Mouse (Mus musculus): ENCODE data around the gene Alkbh8. TPM values are rescaled to one million over a fixed set of nuclear protein-coding genes. Genes with fewer than 3 reads are reported as not detected.
A peak's percentile ranks its signal among the peaks of the same experiment; 100 is the strongest.
"Not testable (repeated sequence)": the region's sequence is repeated elsewhere in the genome, so short reads cannot be mapped to it uniquely, and the experiment has no call there.

The Alkbh8 gene
- 10 to 100 TPM; 17.7 to 23.1 TPM for total RNA-seq (2021)
- long read RNA-seq, experiment 1, partial matches to known transcripts: 0 of 4 reads
- long read RNA-seq, experiment 1, other reads (novel, unspliced or antisense): 2 of 4 reads
- long read RNA-seq, experiment 2, full-length matches to known transcripts: 19 of 20 reads
- long read RNA-seq, experiment 2, partial matches to known transcripts: 0 of 20 reads
- long read RNA-seq, experiment 2, other reads (novel, unspliced or antisense): 1 of 20 reads

DNA sequence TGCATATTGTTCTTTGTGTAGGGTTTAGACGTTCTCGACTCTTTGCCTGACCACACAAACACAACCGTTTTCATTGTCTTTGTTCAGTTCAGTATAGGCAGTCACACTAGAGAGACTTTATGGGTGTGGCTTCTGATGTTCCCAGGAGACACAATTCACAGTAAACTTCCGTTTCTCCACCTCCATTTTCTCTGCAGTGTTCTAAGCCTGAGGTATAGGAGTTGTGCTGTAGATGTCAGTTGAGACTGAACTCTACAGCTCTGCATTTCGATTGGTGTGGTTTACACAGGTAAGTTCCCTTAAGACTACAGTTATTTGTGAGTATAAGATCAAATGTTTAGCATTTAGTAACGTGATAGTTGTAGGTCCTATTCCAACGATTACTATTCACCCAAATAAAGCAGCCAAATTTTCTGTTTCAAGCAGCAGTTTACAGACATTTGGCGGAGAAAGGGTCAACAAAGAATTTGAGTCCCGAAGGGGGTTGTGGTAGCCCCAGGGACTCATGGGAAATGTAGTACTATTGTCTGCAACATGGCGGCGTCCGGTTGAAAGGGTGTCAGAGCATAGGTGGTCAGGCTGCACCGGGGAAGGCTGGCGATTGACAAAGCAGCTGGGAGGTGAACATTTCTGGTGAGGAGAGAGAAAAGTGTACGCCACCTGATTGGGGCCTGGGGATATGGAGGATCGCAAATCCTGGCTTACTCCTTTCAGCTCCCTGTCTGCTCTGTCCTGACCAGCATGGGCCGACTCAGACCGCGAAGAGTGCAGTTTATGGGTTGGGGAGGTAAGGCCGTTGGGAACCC is at the start of gene Alkbh8:
Gene Alkbh8, plus strand, starts transcription at position 179 of the 806 bp plus-strand sequence.
- DNase-seq (ENCODE audit: low spot score in 2 of 2): peak; percentile 68 to 71

DNA sequence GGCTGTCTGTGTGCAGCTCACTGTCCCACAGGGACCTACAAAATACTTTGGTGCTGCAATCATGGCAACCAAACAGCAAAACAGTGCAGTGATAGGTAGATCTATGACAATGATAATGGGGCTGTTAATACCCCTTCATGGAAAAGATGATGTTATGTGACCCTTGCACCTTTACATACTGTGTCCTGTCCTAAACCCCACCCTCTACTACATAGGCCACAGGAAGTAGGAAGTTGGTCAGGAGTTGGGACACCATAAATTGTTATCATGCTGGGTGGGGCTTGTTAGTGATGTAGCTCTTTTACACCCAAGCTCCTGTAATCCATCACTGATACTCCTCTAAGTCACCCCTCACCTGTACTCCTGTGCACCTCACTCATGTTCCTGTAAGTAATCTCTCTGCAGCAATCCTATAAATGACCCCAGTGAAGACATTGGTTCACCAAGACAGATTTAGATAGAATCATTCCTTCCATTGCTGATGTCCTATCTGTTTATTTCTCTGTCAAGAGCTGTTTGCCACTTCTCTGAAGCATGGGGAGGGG is 25.6 kb upstream of the Alkbh8 start:
- DNase-seq (ENCODE audit: low spot score in 2 of 2): no peak

DNA sequence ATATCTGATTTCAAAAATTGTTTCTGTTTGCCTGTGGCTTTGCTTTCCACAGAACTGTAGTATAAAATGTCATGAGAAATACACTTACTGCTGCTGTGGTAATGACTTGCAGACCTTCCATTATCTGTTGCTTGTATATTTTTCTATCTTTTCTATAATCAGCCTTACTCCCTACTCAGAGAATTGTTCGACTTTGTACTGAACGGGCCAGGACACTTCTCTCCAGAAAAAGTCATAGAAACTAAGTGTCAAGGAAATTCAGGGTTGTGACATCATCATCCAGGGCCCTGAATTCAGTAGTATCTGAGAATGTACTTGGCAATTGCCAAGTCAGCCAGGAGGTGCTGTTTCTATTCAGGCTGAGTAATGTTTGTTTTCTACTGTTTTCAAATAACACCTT is 24.9 kb upstream of the Alkbh8 start:
- no peak for DNase-seq (ENCODE audit: low spot score in 2 of 2)

DNA sequence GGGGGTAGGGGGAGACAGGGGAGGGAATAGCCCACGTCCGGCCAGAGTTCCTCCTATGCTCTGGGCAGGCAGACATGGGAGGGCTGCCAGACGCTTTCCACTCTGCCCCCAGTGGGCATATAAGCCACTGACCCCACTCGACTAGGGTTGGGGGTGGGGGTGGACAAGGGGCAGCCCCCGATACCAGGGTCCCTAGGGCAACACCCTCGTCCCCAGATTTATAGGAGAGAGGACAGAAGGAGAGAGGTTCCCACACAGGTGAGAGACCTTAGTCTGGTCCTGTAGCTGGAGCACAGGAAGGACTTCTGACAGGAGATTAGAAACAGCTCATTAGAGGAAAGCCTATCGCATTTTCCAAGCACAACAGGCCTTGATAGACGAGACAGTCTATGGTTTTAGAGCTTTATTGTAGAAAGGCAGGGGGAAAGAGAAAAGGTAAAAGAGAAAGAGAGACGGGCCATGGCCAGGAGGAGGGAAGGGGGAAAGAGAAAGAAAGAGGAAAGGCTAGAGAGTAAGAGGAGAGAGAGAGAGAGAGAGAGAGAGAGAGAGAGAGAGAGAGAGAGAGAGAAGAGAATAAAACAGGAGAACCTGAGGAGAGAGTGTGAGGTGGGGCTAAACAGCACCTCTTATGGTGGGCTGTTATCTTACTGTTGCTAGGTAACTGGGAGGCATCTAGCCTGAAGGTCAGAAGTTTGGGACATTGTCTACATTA is 7.4 kb upstream of the Alkbh8 start:
- not testable (repeated sequence) for DNase-seq (ENCODE audit: low spot score in 2 of 2)

DNA sequence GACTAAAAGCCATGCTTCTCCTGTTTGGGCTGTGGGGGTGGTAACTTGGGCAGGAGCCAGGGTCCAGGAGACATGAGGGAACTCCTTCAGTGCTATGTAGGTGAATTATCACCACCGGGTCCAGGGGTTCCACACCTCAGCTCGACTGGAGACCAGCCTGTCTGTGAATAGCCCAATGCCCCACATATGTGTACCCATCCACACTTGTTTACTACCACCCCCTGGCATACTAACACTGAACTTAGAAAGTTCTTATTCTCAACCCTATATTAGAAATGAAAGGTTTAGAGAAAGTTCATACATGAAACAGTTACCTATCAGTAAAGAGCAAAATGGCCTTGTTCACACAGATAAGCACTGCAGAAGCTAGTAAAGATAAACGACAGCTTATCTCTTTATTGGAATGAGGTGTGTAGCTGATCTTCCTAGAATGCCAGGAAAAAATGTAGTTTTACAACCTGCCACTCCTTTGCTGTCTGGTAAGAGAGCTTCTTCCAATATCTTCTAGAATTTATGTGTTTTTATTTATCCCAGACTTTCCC is 6.8 kb upstream of the Alkbh8 start:
- DNase-seq (ENCODE audit: low spot score in 2 of 2): no peak

DNA sequence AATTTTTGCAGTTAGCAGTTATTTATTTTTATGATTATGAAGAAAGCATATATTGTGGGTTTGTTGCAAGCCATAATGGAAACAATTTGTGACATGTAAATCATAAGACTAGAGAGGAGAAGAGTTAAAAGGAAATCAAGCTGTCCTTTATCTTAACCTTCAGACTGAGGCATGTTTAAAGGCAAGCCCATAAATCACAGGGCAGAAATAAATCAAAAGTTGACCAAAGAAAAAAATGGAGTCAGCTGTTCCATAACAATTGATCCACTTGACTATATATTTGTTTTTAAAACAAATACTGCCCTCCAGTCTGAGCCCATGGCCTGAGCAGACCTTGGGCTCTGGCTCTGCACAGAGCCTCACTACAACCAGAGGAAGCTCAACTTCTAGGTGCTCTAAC is 4.6 kb upstream of the Alkbh8 start:
- DNase-seq (ENCODE audit: low spot score in 2 of 2): no peak

DNA sequence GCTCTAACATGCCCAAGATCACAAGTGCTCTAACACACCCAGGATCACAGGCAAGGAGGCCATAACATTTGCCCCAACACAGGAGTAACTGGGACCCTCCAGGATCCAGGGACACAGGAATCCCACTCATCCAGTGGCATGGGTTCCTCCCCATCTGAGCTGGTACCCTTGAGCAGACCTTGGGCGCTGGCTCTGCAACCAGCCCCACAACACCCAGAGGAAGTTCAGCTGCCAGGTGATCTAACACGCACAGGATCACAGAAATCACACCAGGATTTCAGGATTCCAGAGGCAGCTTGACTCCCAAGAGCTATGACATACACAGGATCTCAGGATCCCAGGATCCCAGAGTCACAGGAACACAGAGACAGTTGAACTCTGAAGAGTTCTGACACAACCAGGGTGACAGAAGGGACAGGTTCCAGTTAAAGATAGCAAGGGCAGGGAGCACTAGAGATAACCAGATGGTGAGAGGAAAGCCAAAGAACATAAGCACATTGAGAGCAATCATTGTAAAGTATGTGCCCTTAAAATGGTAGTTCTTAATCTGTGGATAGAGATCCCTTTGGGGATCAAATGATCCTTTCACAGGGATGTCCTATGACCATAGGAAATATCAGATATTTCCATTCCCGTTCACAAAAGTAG is 4.1 kb upstream of the Alkbh8 start:
- DNase-seq (ENCODE audit: low spot score in 2 of 2): no peak

DNA sequence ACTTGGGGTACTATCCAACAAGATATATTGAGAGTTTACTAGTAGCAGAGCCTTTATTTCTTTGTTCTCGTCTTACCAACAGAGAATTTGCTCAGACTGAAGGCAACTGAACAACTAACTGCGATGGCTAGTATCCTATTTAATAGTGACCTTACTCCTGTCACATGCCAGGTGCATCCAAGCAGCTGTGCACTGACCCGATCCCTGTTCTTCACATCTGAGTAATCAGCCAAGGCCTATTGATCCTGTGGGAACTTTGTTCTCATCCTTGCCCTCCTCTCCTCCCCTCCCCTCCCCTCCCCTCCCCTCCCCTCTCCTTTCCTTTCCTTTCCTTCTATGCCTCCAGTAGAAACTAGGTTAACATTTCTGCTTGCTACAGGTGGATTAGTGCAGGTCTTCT is 1.7 kb downstream of the Alkbh8 start:
- DNase-seq (ENCODE audit: low spot score in 2 of 2): no peak

DNA sequence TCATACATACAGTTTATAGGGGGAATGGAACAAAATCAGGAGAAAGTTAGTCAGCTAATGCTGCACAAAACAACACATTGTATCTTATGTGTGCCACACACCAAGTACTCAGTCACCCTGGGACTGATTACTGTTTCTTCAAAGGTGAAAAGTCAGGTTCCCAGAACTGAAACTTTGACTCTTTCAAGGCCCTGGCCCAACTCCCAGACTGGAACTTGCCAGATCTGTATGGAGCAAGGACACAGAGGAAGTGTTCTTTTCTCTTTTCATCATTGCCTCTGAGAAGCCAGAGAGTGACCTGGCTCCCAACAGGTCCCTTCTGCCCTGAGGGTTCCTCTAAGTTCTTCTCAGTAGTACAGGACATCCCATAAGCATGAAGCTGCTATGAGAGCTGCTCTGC is 10.2 kb downstream of the Alkbh8 start:
- peak in 1 of 2 experiments; percentile 40 for DNase-seq (ENCODE audit: low spot score in 2 of 2)

DNA sequence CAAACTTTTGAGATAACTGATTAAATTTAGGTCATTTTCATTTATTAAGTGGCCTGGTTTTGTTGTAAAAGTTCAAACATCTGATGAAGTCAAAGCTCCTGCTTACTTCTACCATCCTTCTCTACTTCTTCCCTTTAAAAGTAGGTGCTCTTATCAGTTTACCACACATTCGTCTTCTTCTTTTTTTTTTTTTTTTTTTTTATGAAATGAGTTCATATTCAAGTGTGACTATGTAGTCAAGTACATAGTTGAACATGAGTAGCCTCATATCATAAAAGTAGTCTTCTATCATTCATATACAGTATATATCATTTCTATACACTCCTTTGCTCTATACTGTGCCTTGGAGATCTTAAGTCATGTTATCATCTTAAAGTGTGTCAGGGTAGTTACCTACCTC is 11.0 kb downstream of the Alkbh8 start:
- no peak for DNase-seq (ENCODE audit: low spot score in 2 of 2)

DNA sequence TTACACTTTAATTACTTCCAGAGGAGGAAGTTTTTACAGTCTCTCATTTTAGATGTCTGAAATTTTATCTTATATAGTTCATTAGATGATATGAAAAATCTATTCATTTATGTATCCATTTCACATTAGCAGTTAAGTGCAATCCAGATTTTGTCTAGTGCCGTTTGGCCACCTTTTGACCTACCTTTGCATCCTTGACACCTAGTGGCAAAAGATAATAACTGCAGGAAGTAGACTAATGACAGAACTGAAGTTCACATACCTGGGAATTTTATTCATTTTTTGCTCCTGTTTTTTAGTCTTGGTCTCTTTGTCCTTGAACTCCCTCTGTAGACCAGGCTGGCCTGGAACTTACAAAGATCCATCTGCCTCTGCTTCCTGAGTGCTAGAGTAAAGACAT is 15.1 kb downstream of the Alkbh8 start:
- no peak for DNase-seq (ENCODE audit: low spot score in 2 of 2)

DNA sequence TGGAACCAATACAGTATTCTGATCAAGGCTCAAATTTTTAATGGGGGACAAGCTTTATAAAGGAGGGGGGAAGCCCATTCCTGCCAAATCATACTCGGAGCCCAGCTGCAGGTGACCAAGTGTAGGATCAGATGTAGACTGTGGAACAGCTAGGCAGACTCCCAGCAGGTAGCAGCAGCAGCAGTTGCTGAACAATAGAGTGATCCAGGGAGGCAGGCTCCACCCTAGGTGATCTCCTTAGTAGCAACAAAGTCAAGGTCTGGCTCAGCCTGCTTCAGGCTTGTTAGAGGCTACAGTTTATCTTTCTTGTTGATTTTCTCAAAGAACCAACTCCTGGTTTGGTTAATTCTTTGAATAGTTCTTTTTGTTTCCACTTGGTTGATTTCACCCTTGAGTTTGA is 41.4 kb downstream of the Alkbh8 start:
- not testable (repeated sequence) for DNase-seq (ENCODE audit: low spot score in 2 of 2)

DNA sequence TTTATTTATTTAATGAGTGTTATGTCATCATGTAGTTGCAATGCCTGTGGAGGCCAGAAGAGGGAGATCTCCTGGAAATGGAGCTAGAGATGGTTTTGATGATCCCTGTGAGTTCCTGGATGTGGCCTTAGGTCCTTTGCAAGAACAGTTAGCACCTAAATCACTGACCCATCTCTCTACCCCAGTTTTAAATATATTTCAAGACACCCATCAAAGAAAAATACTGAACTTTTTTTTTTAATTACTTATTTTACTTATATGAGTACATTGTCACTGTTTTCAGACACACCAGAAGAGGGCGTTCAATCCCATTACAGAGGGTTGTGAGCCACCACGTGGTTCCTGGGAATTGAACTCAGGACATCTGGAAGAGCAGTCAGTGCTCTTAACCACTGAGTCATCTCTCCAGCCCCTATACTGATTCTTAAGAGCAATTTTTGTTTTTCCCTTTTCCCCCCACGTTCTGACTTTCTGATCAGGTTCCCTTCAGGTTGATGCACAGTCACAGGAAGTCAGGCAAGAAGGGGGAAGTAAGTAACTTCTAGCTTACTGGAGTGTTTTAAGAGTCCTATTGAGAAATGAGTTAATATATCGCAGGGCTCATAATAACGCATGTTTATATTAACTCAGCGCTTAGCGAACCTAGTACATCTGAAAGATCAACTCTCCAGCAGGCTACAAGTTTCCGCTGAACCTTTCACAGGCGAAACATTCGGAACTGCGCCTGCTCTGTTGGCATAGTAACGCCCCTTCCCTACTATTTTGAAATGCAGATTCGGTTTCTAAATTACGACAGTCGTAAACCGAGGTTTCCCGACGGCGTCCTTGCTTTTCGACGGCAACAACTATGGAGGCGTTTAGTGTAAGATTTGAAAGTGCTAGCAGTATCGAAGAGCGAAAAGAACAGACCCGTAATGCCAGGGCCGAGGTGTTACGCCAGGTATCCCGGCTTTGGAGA is 68.6 kb downstream of the Alkbh8 start, which contains the start of gene Cwf19l2:
Gene Cwf19l2, plus strand, starts transcription at position 342 of the 958 bp plus-strand sequence.
- DNase-seq (ENCODE audit: low spot score in 2 of 2): peak; percentile 54 to 72

DNA sequence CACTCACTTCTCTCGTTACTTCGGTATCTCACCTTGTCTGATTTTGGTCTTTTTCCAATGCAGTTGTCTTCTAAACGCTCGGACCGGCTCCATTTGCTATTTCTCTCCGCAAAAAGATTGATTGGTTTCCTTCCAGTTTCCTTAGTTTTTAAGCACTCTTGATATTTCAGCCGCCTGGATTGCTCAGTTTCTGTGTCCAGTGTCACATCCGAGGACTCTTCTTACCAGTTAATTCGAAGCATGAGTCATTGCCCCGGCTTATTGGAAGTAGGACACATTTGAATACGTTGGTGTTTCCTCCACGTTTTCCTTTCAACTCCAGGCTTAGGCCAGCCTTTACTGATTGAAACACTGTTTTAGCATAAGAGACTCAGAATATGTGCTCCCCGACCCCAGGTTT is 69.4 kb downstream of the Alkbh8 start:
- peak in 1 of 2 experiments; percentile 17 for DNase-seq (ENCODE audit: low spot score in 2 of 2)

DNA sequence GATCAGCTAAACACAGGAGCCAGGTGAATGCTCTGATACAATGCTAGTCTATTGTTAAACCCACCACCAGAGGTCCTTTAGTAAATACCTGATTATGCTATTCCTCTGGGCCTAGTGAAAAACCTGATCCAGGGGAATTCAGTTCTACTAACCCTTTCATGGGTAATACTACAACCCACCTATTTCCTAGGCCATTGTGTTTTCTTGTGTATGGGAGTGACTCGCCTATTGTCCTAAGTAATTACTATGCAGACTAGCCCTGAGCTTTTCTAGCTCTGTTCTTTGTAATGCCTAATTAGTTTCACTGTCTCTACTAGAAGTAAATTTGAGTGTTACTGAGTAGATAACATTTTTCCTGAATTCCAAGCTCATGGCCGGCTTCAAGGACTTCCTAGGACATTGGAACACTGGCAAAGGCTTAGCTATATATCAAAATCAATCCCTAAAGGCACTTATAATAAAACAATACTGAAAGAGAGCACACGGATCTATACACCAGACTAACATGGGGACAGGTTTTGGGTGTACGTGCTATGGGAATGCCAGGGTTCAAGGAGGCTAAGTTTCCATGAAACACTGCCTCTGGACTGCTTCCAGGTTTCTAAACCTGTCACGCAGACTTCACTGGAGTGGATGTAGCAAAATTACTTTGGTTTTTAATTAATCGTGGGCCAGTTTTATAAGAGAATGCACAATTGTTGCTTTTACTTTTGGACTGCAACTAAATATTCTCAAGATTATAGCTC is 104.8 kb downstream of the Alkbh8 start:
- not testable (repeated sequence) for DNase-seq (ENCODE audit: low spot score in 2 of 2)
